Mouse (Mus musculus): ENCODE results near the gene Rnf220. TPM values are rescaled to one million over a fixed set of nuclear protein-coding genes. Genes with fewer than 3 reads are reported as not detected.

Rnf220 gene
- total and polyA plus RNA-seq, 2 experiments: 13.3 to 31.0 TPM

- Histone ChIP-seq H3K79me2 (ENCODE audit: control insufficient read depth, insufficient read depth, low read length) (no peaks in the 10 kb centered on the region), H3K4me1 (ENCODE audit: control insufficient read depth, insufficient read depth, low read length) (peaks cover 6% of the 10 kb centered on the region; the same call in 1 of the 2 replicates), H3K36me3 (ENCODE audit: control insufficient read depth, insufficient read depth, low read length) (no peaks in the 10 kb centered on the region), H3K4me3 (ENCODE audit: insufficient read depth, low read depth, low read length) (peak overlapping the region; percentile 61; the same call in 1 of the 2 replicates), H3K27me3 (ENCODE audit: control insufficient read depth, insufficient read depth, low read length) (peaks cover 14% of the 10 kb centered on the region; the same call in 1 of the 2 replicates), H3K27ac (replicated peaks; ENCODE audit: insufficient read depth, low read depth, low read length) (no peak overlapping the region), H3K9ac (ENCODE audit: low read depth, low read length) (no peak overlapping the region)
- TF ChIP-seq CTCF (IDR thresholded peaks at IDR 0.05; ENCODE audit: low read depth, low read length): no peak
- TF ChIP-seq POLR2A (IDR thresholded peaks at IDR 0.05; ENCODE audit: extremely low read depth, insufficient read depth, low read length): no peak
- peak; percentile 43 for DNase-seq (ENCODE audit: extremely low read depth, low read depth, low spot score)
- 11% methylated on average over 30 of the region's 30 CpGs for WGBS
Measured at GRCm38 (mm10) chr4:117303581-117304238, 193.1 kb downstream of the Rnf220 start.

GRCm38 (mm10) chr4:117302027-117302806 is 194.6 kb downstream of the Rnf220 start:
- TF ChIP-seq POLR2A (IDR thresholded peaks at IDR 0.05; ENCODE audit: extremely low read depth, insufficient read depth, low read length) (no peak), CTCF (IDR thresholded peaks at IDR 0.05; ENCODE audit: low read depth, low read length) (no peak)
- Histone ChIP-seq H3K27ac (replicated peaks; ENCODE audit: insufficient read depth, low read depth, low read length) (no peak overlapping the region), H3K27me3 (ENCODE audit: control insufficient read depth, insufficient read depth, low read length) (peaks cover 14% of the 10 kb centered on the region; the same call in 1 of the 2 replicates), H3K9ac (ENCODE audit: low read depth, low read length) (no peak overlapping the region), H3K4me1 (ENCODE audit: control insufficient read depth, insufficient read depth, low read length) (peaks cover 6% of the 10 kb centered on the region; the same call in 1 of the 2 replicates), H3K4me3 (ENCODE audit: insufficient read depth, low read depth, low read length) (no peak overlapping the region), H3K36me3 (ENCODE audit: control insufficient read depth, insufficient read depth, low read length) (no peaks in the 10 kb centered on the region), H3K79me2 (ENCODE audit: control insufficient read depth, insufficient read depth, low read length) (no peaks in the 10 kb centered on the region)
- 52% methylated on average over 14 of the region's 14 CpGs for WGBS
- DNase-seq (ENCODE audit: extremely low read depth, low read depth, low spot score): no peak

GRCm38 (mm10) chr4:117299921-117300320 is 196.9 kb downstream of the Rnf220 start:
- no peaks in the 10 kb centered on the region for H3K36me3 ChIP-seq (ENCODE audit: control insufficient read depth, insufficient read depth, low read length)
- DNase-seq (ENCODE audit: extremely low read depth, low read depth, low spot score): no peak
- H3K79me2 ChIP-seq (ENCODE audit: control insufficient read depth, insufficient read depth, low read length): no peaks in the 10 kb centered on the region
- H3K4me1 ChIP-seq (ENCODE audit: control insufficient read depth, insufficient read depth, low read length): peaks cover 6% of the 10 kb centered on the region; the same call in 1 of the 2 replicates
- no peak for TF ChIP-seq CTCF (IDR thresholded peaks at IDR 0.05; ENCODE audit: low read depth, low read length)
- no peak for TF ChIP-seq POLR2A (IDR thresholded peaks at IDR 0.05; ENCODE audit: extremely low read depth, insufficient read depth, low read length)
- no peak overlapping the region for H3K9ac ChIP-seq (ENCODE audit: low read depth, low read length)
- WGBS: 92% methylated on average over 10 of the region's 10 CpGs
- peaks cover 12% of the 10 kb centered on the region; the same call in 1 of the 2 replicates for H3K27me3 ChIP-seq (ENCODE audit: control insufficient read depth, insufficient read depth, low read length)
- no peak overlapping the region for H3K4me3 ChIP-seq (ENCODE audit: insufficient read depth, low read depth, low read length)
- no peak overlapping the region for H3K27ac ChIP-seq (replicated peaks; ENCODE audit: insufficient read depth, low read depth, low read length)

- DNase-seq (ENCODE audit: extremely low read depth, low read depth, low spot score): no peak
- Histone ChIP-seq H3K4me3 (ENCODE audit: insufficient read depth, low read depth, low read length) (no peak overlapping the region), H3K79me2 (ENCODE audit: control insufficient read depth, insufficient read depth, low read length) (no peaks in the 10 kb centered on the region), H3K27me3 (ENCODE audit: control insufficient read depth, insufficient read depth, low read length) (peaks cover 3% of the 10 kb centered on the region; the same call in 1 of the 2 replicates), H3K9ac (ENCODE audit: low read depth, low read length) (no peak overlapping the region), H3K27ac (replicated peaks; ENCODE audit: insufficient read depth, low read depth, low read length) (no peak overlapping the region), H3K36me3 (ENCODE audit: control insufficient read depth, insufficient read depth, low read length) (no peaks in the 10 kb centered on the region), H3K4me1 (ENCODE audit: control insufficient read depth, insufficient read depth, low read length) (no peaks in the 10 kb centered on the region)
- TF ChIP-seq POLR2A (IDR thresholded peaks at IDR 0.05; ENCODE audit: extremely low read depth, insufficient read depth, low read length) (no peak), CTCF (IDR thresholded peaks at IDR 0.05; ENCODE audit: low read depth, low read length) (no peak)
- 87% methylated on average over 9 of the region's 9 CpGs for WGBS
Measured at GRCm38 (mm10) chr4:117297819-117298218, 199.0 kb downstream of the Rnf220 start.

- Histone ChIP-seq H3K4me3 (ENCODE audit: insufficient read depth, low read depth, low read length) (no peak overlapping the region), H3K4me1 (ENCODE audit: control insufficient read depth, insufficient read depth, low read length) (no peaks in the 10 kb centered on the region), H3K27me3 (ENCODE audit: control insufficient read depth, insufficient read depth, low read length) (peaks cover 3% of the 10 kb centered on the region; the same call in 1 of the 2 replicates), H3K27ac (replicated peaks; ENCODE audit: insufficient read depth, low read depth, low read length) (no peak overlapping the region), H3K9ac (ENCODE audit: low read depth, low read length) (no peak overlapping the region), H3K36me3 (ENCODE audit: control insufficient read depth, insufficient read depth, low read length) (no peaks in the 10 kb centered on the region), H3K79me2 (ENCODE audit: control insufficient read depth, insufficient read depth, low read length) (no peaks in the 10 kb centered on the region)
- TF ChIP-seq CTCF (IDR thresholded peaks at IDR 0.05; ENCODE audit: low read depth, low read length) (no peak), POLR2A (IDR thresholded peaks at IDR 0.05; ENCODE audit: extremely low read depth, insufficient read depth, low read length) (no peak)
- no peak for DNase-seq (ENCODE audit: extremely low read depth, low read depth, low spot score)
- 91% methylated on average over 19 of the region's 19 CpGs for WGBS
Measured at GRCm38 (mm10) chr4:117296849-117297593, 199.8 kb downstream of the Rnf220 start.

Data from liver, adult 2 months (tissue).